ENCODE assay signal across 25 mouse cellular contexts in genomic region chr6:113250786-113251185, GRCm38 (mm10). TPM values are rescaled to one million over a fixed set of nuclear protein-coding genes. Genes with fewer than 3 reads are reported as not detected.
DNase-seq lines count a peak whose midpoint lies in the region; ATAC-seq and TF ChIP-seq lines count a peak whose summit lies in the region.
"Had no signal": no experiment of that assay in that cellular context is flagged by ENCODE, and none has a peak within 500 bp of the region (broad histone marks: within the 10 kb centered on the region; RNA-seq: fewer than 3 reads in every experiment).

No protein-coding gene starts in this region.

- peaks cover 50% of the 10 kb centered on the region for H3K36me3 ChIP-seq in intestine, postnatal 0 days (ENCODE audit: control insufficient read depth, insufficient read depth)
- H3K36me3 ChIP-seq in intestine, embryonic 15.5 days: peaks cover 19% of the 10 kb centered on the region
- H3K36me3 ChIP-seq in limb, embryonic 10.5 days: peaks cover 87% of the 10 kb centered on the region

- H3K4me2 ChIP-seq in intestine, postnatal 0 days (replicated peaks; ENCODE audit: low read depth): no peak overlapping the region
- no peak overlapping the region for H3K4me2 ChIP-seq in intestine, embryonic 15.5 days (replicated peaks)
- H3K4me2 ChIP-seq: embryonic facial prominence, embryonic 13.5 days; embryonic facial prominence, embryonic 15.5 days; forebrain, embryonic 12.5 days had no signal

- H3K9me3 ChIP-seq in intestine, postnatal 0 days (ENCODE audit: control insufficient read depth): no peaks in the 10 kb centered on the region
- no peaks in the 10 kb centered on the region for H3K9me3 ChIP-seq in intestine, embryonic 15.5 days
- no peaks in the 10 kb centered on the region for H3K9me3 ChIP-seq in limb, embryonic 10.5 days (replicated peaks)
- H3K9me3 ChIP-seq: embryonic facial prominence, embryonic 13.5 days; embryonic facial prominence, embryonic 15.5 days; forebrain, embryonic 10.5 days; forebrain, embryonic 12.5 days had no signal

- TF ChIP-seq CTCF in intestine, postnatal 0 days (IDR thresholded peaks at IDR 0.05; ENCODE audit: low read depth): no peak

- ATAC-seq in intestine, postnatal 0 days: 0 out of 2 replicates have a peak, but pooled peaks have one; percentile 48
- ATAC-seq in intestine, embryonic 15.5 days: no peak
- peak; percentile 64 for ATAC-seq in granulocyte monocyte progenitor cell, adult 5-6 weeks (replicated peaks; ENCODE audit: poor library complexity, severe bottlenecking)
- ATAC-seq: forebrain, embryonic 14.5 days; forebrain, embryonic 16.5 days had no signal

- peak; percentile 16 for DNase-seq in lung, postnatal 25 days (ENCODE audit: low spot score)
- no peak for DNase-seq in lung, postnatal 10 days
- peak; percentile 20 for DNase-seq in 416B (ENCODE audit: low read depth)
- DNase-seq in limb, embryonic 10.5 days (ENCODE audit: low spot score): no peak
- no peak for DNase-seq in gastrocnemius, postnatal 14 days
- DNase-seq: adrenal gland, postnatal 10 days; adrenal gland, postnatal 25 days; cerebellum, adult 11 months; cerebellum, adult 18-20 months; cerebellum, adult 8-10 months; cerebellum, adult 9-11 months; cerebellum, postnatal 14 days; cerebellum, postnatal 36 days; embryo, embryonic 11 days had no signal

- H3K9ac ChIP-seq in intestine, postnatal 0 days (ENCODE audit: low read depth, low read length): no peak overlapping the region
- H3K9ac ChIP-seq in intestine, embryonic 15.5 days: no peak overlapping the region
- H3K9ac ChIP-seq: embryonic facial prominence, embryonic 13.5 days; embryonic facial prominence, embryonic 15.5 days; forebrain, embryonic 12.5 days had no signal

- intact Hi-C loops in gastrocnemius, postnatal 14 days (cut with DNase I; ENCODE audit: low total_unique reads): no loop called here

- 58% methylated on average over 5 of the region's 5 CpGs for WGBS in intestine, postnatal 0 days
- WGBS in intestine, embryonic 15.5 days: 82% methylated on average over 5 of the region's 5 CpGs
- 89% methylated on average over 5 of the region's 5 CpGs for WGBS in limb, embryonic 10.5 days

- peak overlapping the region; percentile 54; the same call in 1 of the 2 replicates for H3K27ac ChIP-seq in intestine, postnatal 0 days (ENCODE audit: low read depth, low read length)
- H3K27ac ChIP-seq in intestine, embryonic 15.5 days: no peak overlapping the region
- H3K27ac ChIP-seq in limb, embryonic 10.5 days: no peak overlapping the region
- H3K27ac ChIP-seq: embryonic facial prominence, embryonic 13.5 days; embryonic facial prominence, embryonic 15.5 days; forebrain, embryonic 10.5 days; forebrain, embryonic 12.5 days had no signal

- H3K4me1 ChIP-seq in intestine, postnatal 0 days (replicated peaks; ENCODE audit: control insufficient read depth, insufficient read depth, low read length): no peaks in the 10 kb centered on the region
- H3K4me1 ChIP-seq in intestine, embryonic 15.5 days (replicated peaks): no peaks in the 10 kb centered on the region
- no peaks in the 10 kb centered on the region for H3K4me1 ChIP-seq in limb, embryonic 10.5 days
- H3K4me1 ChIP-seq: embryonic facial prominence, embryonic 13.5 days; embryonic facial prominence, embryonic 15.5 days; forebrain, embryonic 10.5 days; forebrain, embryonic 12.5 days had no signal

- H3K4me3 ChIP-seq in intestine, postnatal 0 days (ENCODE audit: low read depth, low read length): no peak overlapping the region
- H3K4me3 ChIP-seq in intestine, embryonic 15.5 days (replicated peaks): no peak overlapping the region
- no peak overlapping the region for H3K4me3 ChIP-seq in limb, embryonic 10.5 days
- H3K4me3 ChIP-seq: embryonic facial prominence, embryonic 13.5 days; embryonic facial prominence, embryonic 15.5 days; erythroblast, embryonic 14.5 days; forebrain, embryonic 10.5 days; forebrain, embryonic 12.5 days had no signal

- no peaks in the 10 kb centered on the region for H3K27me3 ChIP-seq in intestine, postnatal 0 days (replicated peaks; ENCODE audit: control insufficient read depth, insufficient read depth, low read length)
- no peaks in the 10 kb centered on the region for H3K27me3 ChIP-seq in intestine, embryonic 15.5 days (replicated peaks)
- H3K27me3 ChIP-seq in limb, embryonic 10.5 days (ENCODE audit: low read depth, poor library complexity, severe bottlenecking): no peaks in the 10 kb centered on the region
- H3K27me3 ChIP-seq: embryonic facial prominence, embryonic 13.5 days; embryonic facial prominence, embryonic 15.5 days; forebrain, embryonic 12.5 days had no signal

RNA-seq across cellular contexts. Expression of gene Mtmr14, which starts 13.1 kb away (rescaled TPM):
- polyA plus RNA-seq in intestine, postnatal 0 days (2015; fragmentation: Nextera tagmentation; extraction: Ambion mirVana): 31.5 and 37.2 TPM in 2 replicates
- 31.9 and 32.2 TPM in 2 replicates for polyA plus RNA-seq in intestine, embryonic 15.5 days (2015; fragmentation: Nextera tagmentation; extraction: Ambion mirVana)
- total RNA-seq in granulocyte monocyte progenitor cell, adult 5-6 weeks (2014; fragmentation: Nextera tagmentation): 32.4 and 37.6 TPM in 2 replicates
- total RNA-seq in granulocyte monocyte progenitor cell, adult 5-6 weeks (2017): 31.0 and 40.9 TPM in 2 replicates
- polyA plus RNA-seq in limb, embryonic 10.5 days (2016; fragmentation: Nextera tagmentation; extraction: Ambion mirVana): 45.5 and 48.9 TPM in 2 replicates
- total RNA-seq in gastrocnemius, postnatal 14 days (2021): 10 to 100 TPM; 13.2 to 15.6 TPM

RNA-seq across cellular contexts. Expression of gene Cpne9, which starts 31.3 kb away (rescaled TPM):
- polyA plus RNA-seq in intestine, postnatal 0 days (2015; fragmentation: Nextera tagmentation; extraction: Ambion mirVana): not detected in 2 replicates
- polyA plus RNA-seq in intestine, embryonic 15.5 days (2015; fragmentation: Nextera tagmentation; extraction: Ambion mirVana): 0.14 TPM in 1 of 2 replicates, not detected in the other
- 0.19 TPM in 1 of 2 replicates, not detected in the other for total RNA-seq in granulocyte monocyte progenitor cell, adult 5-6 weeks (2014; fragmentation: Nextera tagmentation)
- 0.39 TPM in 1 of 2 replicates, not detected in the other for total RNA-seq in granulocyte monocyte progenitor cell, adult 5-6 weeks (2017)
- polyA plus RNA-seq in limb, embryonic 10.5 days (2016; fragmentation: Nextera tagmentation; extraction: Ambion mirVana): 0.06 TPM in 2 replicates
- under 1 TPM in 1 of 2 experiments, not detected in 1; 0.14 TPM for total RNA-seq in gastrocnemius, postnatal 14 days (2021)

RNA-seq across cellular contexts. Expression of gene Lhfpl4, which starts 55.6 kb away (rescaled TPM):
- polyA plus RNA-seq in intestine, postnatal 0 days (2015; fragmentation: Nextera tagmentation; extraction: Ambion mirVana): 0.78 and 0.95 TPM in 2 replicates
- polyA plus RNA-seq in intestine, embryonic 15.5 days (2015; fragmentation: Nextera tagmentation; extraction: Ambion mirVana): 1.7 and 2.3 TPM in 2 replicates
- not detected in 2 replicates for total RNA-seq in granulocyte monocyte progenitor cell, adult 5-6 weeks (2014; fragmentation: Nextera tagmentation)
- not detected in 2 replicates for total RNA-seq in granulocyte monocyte progenitor cell, adult 5-6 weeks (2017)
- 1.3 and 1.5 TPM in 2 replicates for polyA plus RNA-seq in limb, embryonic 10.5 days (2016; fragmentation: Nextera tagmentation; extraction: Ambion mirVana)
- total RNA-seq in gastrocnemius, postnatal 14 days (2021): under 1 TPM; 0.44 to 0.62 TPM
- total RNA-seq: common myeloid progenitor, adult 5-6 weeks had no signal

RNA-seq across cellular contexts. Expression of gene Brpf1, which starts 56.2 kb away (rescaled TPM):
- polyA plus RNA-seq in intestine, postnatal 0 days (2015; fragmentation: Nextera tagmentation; extraction: Ambion mirVana): 7.3 and 8.3 TPM in 2 replicates
- 13.6 and 15.3 TPM in 2 replicates for polyA plus RNA-seq in intestine, embryonic 15.5 days (2015; fragmentation: Nextera tagmentation; extraction: Ambion mirVana)
- 48.4 and 53.2 TPM in 2 replicates for total RNA-seq in granulocyte monocyte progenitor cell, adult 5-6 weeks (2014; fragmentation: Nextera tagmentation)
- 40.0 and 43.8 TPM in 2 replicates for total RNA-seq in granulocyte monocyte progenitor cell, adult 5-6 weeks (2017)
- polyA plus RNA-seq in limb, embryonic 10.5 days (2016; fragmentation: Nextera tagmentation; extraction: Ambion mirVana): 26.1 and 28.0 TPM in 2 replicates
- total RNA-seq in gastrocnemius, postnatal 14 days (2021): 10 to 100 TPM in 1 of 2 experiments, 1 to 10 TPM in 1; 9.9 to 10.7 TPM

Comparison
In these comparisons a context has a peak if more than half of its experiments do, and no peak if none do; other contexts are left out.
1. DNase-seq: peak in lung, postnatal 25 days (single experiment) and 416B (single experiment); none in lung, postnatal 10 days (single experiment), limb, embryonic 10.5 days (single experiment) and gastrocnemius, postnatal 14 days (single experiment).